Mouse (Mus musculus) midbrain, postnatal 0 days (tissue): Measurements from ENCODE around the gene Morc3. TPM values are rescaled to one million over a fixed set of nuclear protein-coding genes. Genes with fewer than 3 reads are reported as not detected.

Experiments
- ATAC-seq: fragments of 200-750 bp; cut with Nextera tagmentation; 2 replicates; pipeline ENCODE4 v1.8.0; 2017; ENCODE audit warnings: moderate number of reproducible peaks, mild to moderate bottlenecking, moderate TSS enrichment, moderate library complexity; ENCODE audit not compliant: low FRiP score
- DNase-seq: peaks from one replicate; pipeline ENCODE4 v3.0.0-alpha.2; 2015; ENCODE audit warnings: low spot score
- H3K27ac ChIP-seq: fragments of 300-500 bp; sonication (generic); 2 replicates; pipeline ENCODE4 v1.5.1; 2014; ENCODE audit warnings: low read depth, mild to moderate bottlenecking, low read length, mixed read lengths
- H3K27me3 ChIP-seq: fragments of 300-500 bp; sonication (generic); 2 replicates; pipeline ENCODE4 v1.6.1; 2014; ENCODE audit warnings: low read length, control low read depth, mixed read lengths; ENCODE audit not compliant: insufficient read depth
- H3K36me3 ChIP-seq: fragments of 300-500 bp; sonication (generic); 2 replicates; pipeline ENCODE4 v1.6.1; 2014; ENCODE audit warnings: low read length, control low read depth, mixed read lengths; ENCODE audit not compliant: insufficient read depth
- H3K4me1 ChIP-seq: fragments of 300-500 bp; sonication (generic); 2 replicates; pipeline ENCODE4 v1.6.1; 2014; ENCODE audit warnings: mild to moderate bottlenecking, control low read depth, antibody characterized with exemption, low read length, mixed read lengths; ENCODE audit not compliant: insufficient read depth
- H3K4me2 ChIP-seq: fragments of 300-500 bp; sonication (generic); 2 replicates; pipeline ENCODE4 v1.6.1; 2014; ENCODE audit warnings: low read depth, mild to moderate bottlenecking, low read length, mixed read lengths; ENCODE audit not compliant: poor library complexity, severe bottlenecking
- H3K4me3 ChIP-seq: fragments of 300-500 bp; sonication (generic); 2 replicates; pipeline ENCODE4 v1.5.1; 2014; ENCODE audit warnings: low read depth, mild to moderate bottlenecking, low read length, moderate library complexity
- H3K9ac ChIP-seq: fragments of 300-500 bp; sonication (generic); replicated peaks from 2 replicates; pipeline ENCODE4 v1.6.1; 2014; ENCODE audit warnings: mild to moderate bottlenecking, low read length, moderate library complexity, mixed read lengths; ENCODE audit not compliant: poor library complexity, severe bottlenecking
- H3K9me3 ChIP-seq: fragments of 300-500 bp; sonication (generic); 2 replicates; pipeline ENCODE4 v1.6.1; 2016; ENCODE audit warnings: low read length, control low read depth
- CTCF ChIP-seq: IDR thresholded peaks from 2 replicates; pipeline ENCODE4 v1.5.1; 2016; ENCODE audit warnings: antibody characterized with exemption, mild to moderate bottlenecking
- WGBS: fragments of 180-500 bp; shearing (Covaris S2); extraction: QIAGEN DNeasy Blood & Tissue Kit; methylation state at CpG from one replicate; pipeline ENCODE4 v1.1.7; 2014; 5-methylcytosine and 5-hydroxymethylcytosine counted together
- polyA plus RNA-seq: library from polyadenylated mRNA; unstranded; fragments of >200 nt; fragmentation: Nextera tagmentation; extraction: Ambion mirVana; gene quantifications from 2 replicates; pipeline ENCODE4 v1.2.1, GENCODE M21; 2015
- total RNA-seq: library from RNA; depleted of rRNA; stranded (reverse); fragments of >200 nt; gene quantifications from 2 replicates; pipeline ENCODE4 v1.2.3, GENCODE M21; 2014

Morc3 gene
- total and polyA plus RNA-seq, 2 experiments from 2014 or later = 24.4 to 31.8 TPM

GRCm38 (mm10) chr16:93850527-93850926 lies 18.6 kb downstream of the Morc3 start:
- H3K4me2 ChIP-seq = no peak overlapping the region
- WGBS = 98% methylated on average over 3 of the region's 3 CpGs
- no peaks in the 10 kb centered on the region for H3K4me1 ChIP-seq
- DNase-seq (no peak), ATAC-seq (no peak)
- no peaks in the 10 kb centered on the region for H3K27me3 ChIP-seq
- no peak overlapping the region for H3K27ac ChIP-seq
- peaks cover 43% of the 10 kb centered on the region for H3K36me3 ChIP-seq
- no peak for TF ChIP-seq CTCF
- no peak overlapping the region for H3K4me3 ChIP-seq
- H3K9ac ChIP-seq = no peak overlapping the region
- no peaks in the 10 kb centered on the region for H3K9me3 ChIP-seq

GRCm38 (mm10) chr16:93859967-93860366 lies 28.0 kb downstream of the Morc3 start:
- H3K4me2 ChIP-seq = no peak overlapping the region
- H3K27ac ChIP-seq = no peak overlapping the region
- H3K9me3 ChIP-seq = no peaks in the 10 kb centered on the region
- DNase-seq (no peak), ATAC-seq (no peak)
- no peak overlapping the region for H3K9ac ChIP-seq
- H3K4me1 ChIP-seq = no peaks in the 10 kb centered on the region
- 90% methylated on average over 4 of the region's 4 CpGs for WGBS
- peaks cover 50% of the 10 kb centered on the region for H3K36me3 ChIP-seq
- H3K4me3 ChIP-seq = no peak overlapping the region
- H3K27me3 ChIP-seq = no peaks in the 10 kb centered on the region
- no peak for TF ChIP-seq CTCF

- Histone ChIP-seq H3K27ac (no peak overlapping the region), H3K9me3 (no peaks in the 10 kb centered on the region), H3K4me3 (no peak overlapping the region), H3K4me1 (no peaks in the 10 kb centered on the region), H3K27me3 (no peaks in the 10 kb centered on the region), H3K4me2 (no peak overlapping the region), H3K9ac (no peak overlapping the region), H3K36me3 (peaks cover 46% of the 10 kb centered on the region)
- TF ChIP-seq CTCF = no peak
- ATAC-seq (no peak), DNase-seq (no peak)
These were observed 28.8 kb downstream of the Morc3 start for GRCm38 (mm10) chr16:93860686-93861085.

GRCm38 (mm10) chr16:93874841-93875240 lies 42.9 kb downstream of the Morc3 start:
- peaks cover 57% of the 10 kb centered on the region for H3K36me3 ChIP-seq
- no peak for TF ChIP-seq CTCF
- DNase-seq = no peak
- H3K9ac ChIP-seq = no peak overlapping the region
- no peaks in the 10 kb centered on the region for H3K4me1 ChIP-seq
- no peak overlapping the region for H3K4me2 ChIP-seq
- H3K27me3 ChIP-seq = no peaks in the 10 kb centered on the region
- WGBS = 95% methylated on average over 13 of the region's 13 CpGs
- no peak overlapping the region for H3K27ac ChIP-seq
- H3K4me3 ChIP-seq = no peak overlapping the region
- no peaks in the 10 kb centered on the region for H3K9me3 ChIP-seq
- no peak for ATAC-seq

- no peaks in the 10 kb centered on the region for H3K27me3 ChIP-seq
- H3K4me2 ChIP-seq = no peak overlapping the region
- H3K4me3 ChIP-seq = no peak overlapping the region
- ATAC-seq = no peak
- H3K9ac ChIP-seq = no peak overlapping the region
- TF ChIP-seq CTCF = no peak
- 95% methylated on average over 6 of the region's 6 CpGs for WGBS
- peaks cover 32% of the 10 kb centered on the region for H3K36me3 ChIP-seq
- DNase-seq = no peak
- no peaks in the 10 kb centered on the region for H3K4me1 ChIP-seq
- no peaks in the 10 kb centered on the region for H3K9me3 ChIP-seq
- no peak overlapping the region for H3K27ac ChIP-seq
These were observed 45.9 kb downstream of the Morc3 start for GRCm38 (mm10) chr16:93877612-93878380.

- peak within 1 kb of the TSS; percentile 97 for H3K4me2 ChIP-seq
- ATAC-seq = peak; percentile 95
- under 1% methylated on average over 50 of the region's 54 CpGs for WGBS
These were observed 51.6 kb downstream of the Morc3 start, which contains the start of gene Chaf1b for GRCm38 (mm10) chr16:93883423-93884085. TSS of gene Chaf1b (plus strand) at chr16:93883901.

More at GRCm38 (mm10) chr16:93883423-93884085, 51.6 kb downstream of the Morc3 start, which contains the start of gene Chaf1b:
- Histone ChIP-seq H3K4me1 (0 out of 2 replicates have a peak, but pooled peaks cover 2% of the 10 kb centered on the region), H3K4me3 (peak within 1 kb of the TSS; percentile 66), H3K27me3 (no peaks in the 10 kb centered on the region), H3K9ac (peak within 1 kb of the TSS; percentile 60), H3K36me3 (no peaks in the 10 kb centered on the region), H3K27ac (no peak within 1 kb of the TSS), H3K9me3 (no peaks in the 10 kb centered on the region)
- TF ChIP-seq CTCF = peak; percentile 39; the same call in 1 of the 2 replicates
- peak; percentile 97 for DNase-seq
